Mouse (Mus musculus): Measurements from ENCODE around the gene Casz1.

GRCm38 (mm10) chr4:148866812-148867470, 62.7 kb downstream of the Casz1 start:
- no peak for TF ChIP-seq CTCF (IDR thresholded peaks at IDR 0.05; ENCODE audit: low read depth, low read length)
- TF ChIP-seq POLR2A (IDR thresholded peaks at IDR 0.05; ENCODE audit: borderline replicate concordance, low read depth, low read length) = no peak
